7 mouse cellular contexts compared by ENCODE assay signal in the genomic region with DNA sequence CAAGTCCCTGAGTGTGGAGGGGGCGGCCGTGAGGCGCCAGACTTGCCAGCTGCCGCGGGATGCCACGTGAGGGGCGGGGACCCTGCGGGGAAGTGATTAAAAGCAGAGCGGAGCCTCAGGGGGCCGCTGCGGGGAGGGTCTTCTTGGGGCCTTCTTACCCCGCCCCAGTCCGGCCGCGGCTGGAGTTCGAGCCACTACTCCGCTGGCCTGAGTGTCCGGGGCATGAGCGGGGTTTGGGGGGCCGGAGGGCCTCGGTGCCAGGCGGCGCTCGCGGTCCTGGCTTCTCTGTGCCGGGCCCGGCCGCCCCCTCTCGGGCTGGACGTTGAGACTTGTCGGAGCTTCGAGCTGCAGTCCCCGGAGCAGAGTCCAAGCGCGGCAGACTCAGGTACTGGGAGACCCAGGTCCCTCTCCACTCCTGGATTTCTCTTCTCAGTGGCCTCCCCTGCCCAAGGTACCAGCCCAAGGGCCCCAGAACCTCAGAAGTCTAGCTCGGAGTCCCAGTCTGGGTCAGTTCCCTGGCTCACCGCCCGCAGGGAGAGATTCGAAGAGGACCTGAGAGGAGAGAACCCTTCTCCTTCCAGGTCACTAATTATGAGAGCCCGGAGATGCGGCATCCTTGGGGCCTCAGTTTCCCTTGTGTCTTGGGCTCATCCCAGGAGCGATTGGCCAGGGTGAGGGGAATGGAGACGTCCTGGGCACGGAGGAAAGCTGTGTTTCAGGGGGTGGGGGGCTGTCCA. TPM values are rescaled to one million over a fixed set of nuclear protein-coding genes. Genes with fewer than 3 reads are reported as not detected.
DNase-seq lines count a peak whose midpoint lies in the region; ATAC-seq and TF ChIP-seq lines count a peak whose summit lies in the region.

A gene (plus strand): TSS at position 76 of the 737 bp plus-strand sequence.

- no peaks in the 10 kb centered on the region for H3K9me3 ChIP-seq in lung, embryonic 16.5 days (ENCODE audit: control insufficient read depth, low read length)
- H3K9me3 ChIP-seq in liver, embryonic 14.5 days (ENCODE audit: control insufficient read depth, low read length): no peaks in the 10 kb centered on the region

- H3K4me1 ChIP-seq in lung, embryonic 16.5 days (replicated peaks; ENCODE audit: control insufficient read depth, insufficient read depth, low read length): peaks cover 16% of the 10 kb centered on the region
- no peaks in the 10 kb centered on the region for H3K4me1 ChIP-seq in liver, embryonic 14.5 days (replicated peaks; ENCODE audit: control insufficient read depth in 2 of 2, insufficient read depth in 2 of 2, low read length in 1 of 2)

- H3K36me3 ChIP-seq in lung, embryonic 16.5 days (ENCODE audit: control insufficient read depth, insufficient read depth, low read length): no peaks in the 10 kb centered on the region
- H3K36me3 ChIP-seq in liver, embryonic 14.5 days (replicated peaks; ENCODE audit: control insufficient read depth, insufficient read depth, low read depth): no peaks in the 10 kb centered on the region

- H3K4me3 ChIP-seq in lung, embryonic 16.5 days (ENCODE audit: low read length): peak within 1 kb of the TSS; percentile 56
- peak within 1 kb of the TSS in 1 of 2 experiments; percentile 30; a peak in 1 of 4 replicates for H3K4me3 ChIP-seq in liver, embryonic 14.5 days (ENCODE audit: insufficient read depth in 1 of 2, low read depth in 2 of 2, low read length in 2 of 2)

- no peak for TF ChIP-seq EP300 in liver, embryonic 14.5 days (IDR thresholded peaks at IDR 0.05; ENCODE audit: low read depth)

- H3K27me3 ChIP-seq in lung, embryonic 16.5 days (ENCODE audit: control insufficient read depth, insufficient read depth, low read depth, low read length): peaks cover 67% of the 10 kb centered on the region
- H3K27me3 ChIP-seq in liver, embryonic 14.5 days (ENCODE audit: control insufficient read depth, insufficient read depth, low read length): peaks cover 59% of the 10 kb centered on the region

- ATAC-seq in lung, embryonic 16.5 days (ENCODE audit: low read depth): peak; percentile 23; the same call in 1 of the 2 replicates
- ATAC-seq in granulocyte monocyte progenitor cell, adult 5-6 weeks (replicated peaks; ENCODE audit: poor library complexity, severe bottlenecking): peak; percentile 16; the same call in 1 of the 2 replicates
- ATAC-seq in liver, embryonic 14.5 days (ENCODE audit: insufficient read depth): no peak

- WGBS in lung, embryonic 16.5 days: 1% methylated on average over 44 of the region's 44 CpGs
- WGBS in liver, embryonic 14.5 days (ENCODE audit: insufficient replicate concordance): 2% methylated on average over 43 of the region's 44 CpGs

- no peak within 1 kb of the TSS for H3K27ac ChIP-seq in lung, embryonic 16.5 days (ENCODE audit: low read length)
- no peak within 1 kb of the TSS for H3K27ac ChIP-seq in liver, embryonic 14.5 days

- DNase-seq in lung, adult 18-20 months: no peak
- DNase-seq in cerebellum, postnatal 25 days: peak; percentile 52 to 58
- DNase-seq in liver, embryonic 14.5 days (ENCODE audit: low read depth in 3 of 3, low spot score in 3 of 3): no peak
- no peak for DNase-seq in urinary bladder, postnatal 4 days (ENCODE audit: low spot score in 2 of 2)
- DNase-seq in gastrocnemius, postnatal 4 days (ENCODE audit: low spot score in 2 of 2): no peak

- peak within 1 kb of the TSS; percentile 86 for H3K4me2 ChIP-seq in lung, embryonic 16.5 days (ENCODE audit: low read depth, low read length)
- peak within 1 kb of the TSS; percentile 49 for H3K4me2 ChIP-seq in liver, embryonic 14.5 days (ENCODE audit: low read depth)

- peak within 1 kb of the TSS; percentile 52; the same call in 1 of the 2 replicates for H3K9ac ChIP-seq in lung, embryonic 16.5 days (ENCODE audit: low read length)
- no peak within 1 kb of the TSS for H3K9ac ChIP-seq in liver, embryonic 14.5 days (replicated peaks)

- no peak for TF ChIP-seq CTCF in liver, embryonic 14.5 days (IDR thresholded peaks at IDR 0.05; ENCODE audit: low read depth)

RNA-seq across cellular contexts. Expression of the gene that starts here (rescaled TPM):
- 0.41 and 0.48 TPM in 2 replicates for polyA plus RNA-seq in lung, embryonic 16.5 days (2015; fragmentation: Nextera tagmentation; extraction: Ambion mirVana)
- total RNA-seq in granulocyte monocyte progenitor cell, adult 5-6 weeks (2014; fragmentation: Nextera tagmentation): not detected in 2 replicates
- total RNA-seq in granulocyte monocyte progenitor cell, adult 5-6 weeks (2017): 0.13 TPM in 1 of 2 replicates, not detected in the other
- 0.01 and 0.02 TPM in 2 replicates for polyA plus RNA-seq in liver, embryonic 14.5 days (2012; rRNA removed)
- polyA plus RNA-seq in liver, embryonic 14.5 days (2014; fragmentation: Nextera tagmentation; extraction: Ambion mirVana): not detected in 2 replicates
- not detected for total RNA-seq in gastrocnemius, postnatal 4 days (2021)

Comparison
In these comparisons a context has a peak if more than half of its experiments do, and no peak if none do; other contexts are left out.
1. Peak in ATAC-seq, H3K4me3 ChIP-seq, H3K9ac ChIP-seq and H3K4me2 ChIP-seq in lung, embryonic 16.5 days; RNA of the gene not detected or under 1 TPM.
2. Peak in ATAC-seq in granulocyte monocyte progenitor cell, adult 5-6 weeks; RNA of the gene not detected or under 1 TPM.
3. DNase-seq: peak in cerebellum, postnatal 25 days (2 of 2); none in lung, adult 18-20 months (0 of 2), liver, embryonic 14.5 days (0 of 3), urinary bladder, postnatal 4 days (0 of 2) and gastrocnemius, postnatal 4 days (0 of 2).